Comparison of ENCODE assay signal across 17 mouse cellular contexts in the genomic region with DNA sequence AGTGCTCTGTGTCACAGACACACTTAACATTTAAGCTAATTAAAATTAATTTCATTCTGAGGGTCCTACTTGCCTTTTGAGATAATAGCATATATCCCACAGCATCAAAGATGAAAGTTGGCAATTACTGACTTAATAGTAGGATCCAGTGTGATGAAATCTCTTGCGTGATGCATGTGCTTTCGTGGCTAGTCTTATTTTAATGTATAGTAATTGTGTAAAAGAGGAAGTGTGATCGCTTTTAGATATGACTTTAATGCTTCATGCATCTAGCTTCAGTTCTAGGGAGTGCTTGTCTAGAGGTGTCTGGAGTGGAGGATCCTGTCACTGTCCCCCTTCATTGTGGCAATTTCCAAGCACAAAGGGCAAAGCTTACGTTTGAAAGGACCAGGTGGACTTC.
"Had no signal": no experiment of that assay in that cellular context is flagged by ENCODE, and none has a peak within 500 bp of the region (broad histone marks: within the 10 kb centered on the region; RNA-seq: fewer than 3 reads in every experiment).

No protein-coding gene starts in this region.

- H3K9me3 ChIP-seq: kidney, embryonic 15.5 days; liver, embryonic 13.5 days; stomach, embryonic 15.5 days had no signal

- H3K36me3 ChIP-seq: kidney, embryonic 15.5 days; liver, embryonic 13.5 days; stomach, embryonic 15.5 days had no signal

- H3K4me2 ChIP-seq: kidney, embryonic 15.5 days; liver, embryonic 13.5 days; midbrain, embryonic 11.5 days; stomach, embryonic 15.5 days had no signal

- H3K9ac ChIP-seq: kidney, embryonic 15.5 days; liver, embryonic 13.5 days; stomach, embryonic 15.5 days had no signal

- H3K4me3 ChIP-seq: kidney, embryonic 15.5 days; liver, embryonic 13.5 days; stomach, embryonic 15.5 days had no signal

- H3K4me1 ChIP-seq: liver, embryonic 13.5 days; stomach, embryonic 15.5 days had no signal

- DNase-seq: kidney, adult 11 months; kidney, adult 8-10 months; kidney, postnatal 14 days; kidney, postnatal 4 days; left cerebral cortex, postnatal 4 days; liver, embryonic 13.5 days; lung, adult 2 months; midbrain, embryonic 14.5 days; right cerebral cortex, adult 18-20 months; right cerebral cortex, postnatal 14 days; spleen, adult 18-20 months; thymus, adult 18-20 months; thymus, postnatal 36 days had no signal

- H3K27me3 ChIP-seq: kidney, embryonic 15.5 days; liver, embryonic 13.5 days; stomach, embryonic 15.5 days had no signal

- H3K27ac ChIP-seq: kidney, embryonic 15.5 days; liver, embryonic 13.5 days; macrophage; stomach, embryonic 15.5 days had no signal
